Mouse (Mus musculus) kidney, postnatal 10 days (tissue): ENCODE measurements at regions not wholly inside any gene's neighbourhood (a gene's known extent, or its start where the extent isn't known, plus 50 kb on each side); places are given as distances from the start of the nearest gene placed in this dataset.

Experiments used
- DNase-seq: peaks from one replicate; pipeline ENCODE4 v3.0.0; 2021; ENCODE audit warnings: mixed read lengths

DNA sequence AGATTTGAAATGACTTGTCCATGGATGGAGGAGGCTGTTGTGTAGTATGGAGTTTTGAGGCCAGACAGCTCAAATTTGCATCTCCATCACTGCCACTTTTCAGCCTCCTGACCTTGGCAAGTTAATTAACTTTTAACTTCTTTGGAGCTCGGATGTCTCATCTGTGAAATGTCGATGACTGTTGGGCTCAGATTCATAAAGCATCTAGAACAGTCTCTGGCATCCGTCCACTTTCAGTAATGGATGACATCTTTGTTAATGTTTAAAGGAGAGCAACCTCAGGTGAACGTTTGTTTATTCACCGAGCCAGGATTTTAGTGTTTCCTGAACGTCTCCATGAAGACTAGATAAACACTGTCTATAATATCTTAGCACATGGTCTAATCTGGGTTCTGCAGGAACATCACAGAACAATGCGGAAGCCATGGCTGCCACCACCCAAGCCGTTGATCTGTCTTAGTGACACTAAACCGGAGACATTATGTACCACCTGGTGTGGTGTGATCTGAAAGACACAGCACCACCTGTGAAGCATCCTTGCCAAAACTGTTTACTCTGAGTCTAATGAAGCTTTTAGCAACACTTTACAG is 658.4 kb downstream of the Sorcs3 start:
- DNase-seq, result peak; percentile 27

DNA sequence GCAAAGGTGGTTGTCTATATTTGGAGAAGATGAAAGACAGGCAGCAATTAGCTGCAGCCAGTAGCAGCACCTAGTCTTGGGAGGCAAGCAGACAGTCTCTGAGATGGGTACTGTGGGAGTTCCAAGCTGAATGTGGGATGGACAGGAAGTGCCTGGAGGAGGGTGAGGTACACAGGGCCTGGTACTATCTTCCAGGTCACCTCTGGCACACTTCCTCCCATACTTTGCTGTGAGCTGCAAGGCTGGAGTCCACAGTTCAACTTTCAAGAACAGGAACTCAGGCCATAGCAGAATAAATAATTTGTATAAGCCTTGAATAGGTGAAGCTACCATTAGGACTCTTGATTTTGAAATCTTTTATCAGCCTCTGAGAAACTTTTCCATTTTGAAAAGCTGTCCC is 665.8 kb downstream of the Sorcs3 start:
- DNase-seq, result peak; percentile 8

DNA sequence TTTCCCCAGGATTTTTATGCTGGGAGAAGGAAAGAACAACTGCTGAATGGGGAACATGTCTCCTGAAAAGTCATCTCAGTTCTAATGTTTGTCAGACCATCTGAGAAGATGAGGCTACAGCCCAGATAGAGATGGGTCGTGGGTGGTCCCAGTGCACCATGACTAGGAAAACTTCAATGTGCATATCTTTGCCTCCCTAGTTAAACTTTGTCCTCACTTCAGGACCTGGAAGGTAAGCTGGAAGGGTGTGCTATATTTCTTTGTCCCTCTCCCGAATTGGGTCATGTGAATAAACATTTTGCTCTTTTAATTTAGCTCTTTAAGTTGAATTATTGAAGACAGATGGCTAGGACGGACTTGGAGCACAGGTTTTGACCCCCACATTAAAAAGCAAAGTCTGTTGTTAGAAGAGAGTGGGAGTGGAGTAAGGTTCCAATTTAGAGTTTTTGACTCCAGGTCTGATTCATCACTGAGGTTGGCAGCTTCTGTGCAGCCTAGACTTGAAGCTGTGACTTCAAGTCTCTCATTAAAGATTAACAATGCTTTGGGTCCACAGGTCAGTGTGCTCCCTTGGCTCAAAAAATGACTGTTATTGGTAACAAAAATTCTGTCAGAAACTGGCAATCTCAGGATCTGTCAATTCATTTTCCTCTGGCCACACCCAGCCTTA is 675.8 kb downstream of the Sorcs3 start:
- DNase-seq, result peak; percentile 9

DNA sequence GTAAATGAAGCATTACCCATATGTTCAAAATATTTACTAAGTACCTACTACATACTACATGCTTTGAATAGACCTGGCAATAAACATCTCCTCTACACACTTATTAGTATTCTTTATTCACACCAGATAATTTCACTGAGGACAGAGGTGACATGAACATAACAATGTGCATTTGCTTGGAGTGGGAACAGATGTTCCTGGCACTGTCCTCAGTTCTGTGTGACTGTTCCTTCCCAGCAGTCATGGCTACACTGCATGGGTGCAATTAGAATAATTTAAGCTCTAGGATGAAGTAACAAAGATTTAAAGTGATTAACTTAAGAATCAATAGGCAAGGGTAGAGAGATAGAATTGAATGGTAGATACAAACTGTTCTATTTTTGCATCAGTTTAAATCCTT is 702.4 kb downstream of the Sorcs3 start:
- no peak for DNase-seq

DNA sequence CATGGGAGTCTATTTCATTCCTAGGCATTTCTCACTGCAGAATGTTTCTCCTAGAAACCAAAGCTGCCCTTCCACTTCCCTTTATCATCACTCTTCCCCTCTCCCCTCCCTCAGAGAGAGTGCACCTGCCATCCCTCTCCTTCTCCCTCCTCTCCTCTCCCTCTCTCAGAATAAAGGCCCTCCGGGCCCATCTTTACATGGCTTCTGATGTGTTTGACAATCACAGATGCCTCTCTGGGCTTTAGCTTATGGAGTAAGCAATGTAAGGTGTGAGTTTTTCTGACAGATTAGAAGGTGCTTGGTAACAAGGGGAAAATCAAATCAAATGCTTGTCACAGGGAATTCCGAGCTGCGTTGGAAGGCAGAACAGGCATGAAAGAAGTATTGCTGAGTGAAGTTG is 707.2 kb downstream of the Sorcs3 start:
- no peak for DNase-seq

DNA sequence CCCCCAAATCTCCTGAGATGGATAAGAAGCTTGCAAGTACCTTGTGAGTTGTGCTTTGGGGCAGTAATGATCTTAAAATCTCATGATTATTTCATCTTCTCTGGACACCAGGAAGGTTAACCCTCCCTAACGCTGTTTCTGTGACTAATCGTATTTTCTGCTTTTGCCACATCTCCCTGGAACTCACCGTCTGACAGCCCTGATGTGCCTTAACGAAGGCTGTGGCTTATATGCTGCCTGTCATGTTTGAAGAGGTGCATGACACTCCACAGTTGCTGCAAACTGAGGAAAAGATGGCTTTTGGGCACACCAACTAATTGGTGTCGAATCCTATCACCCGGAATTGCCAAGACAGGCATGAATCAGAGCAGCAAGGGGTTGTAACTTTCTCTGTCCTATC is 713.8 kb downstream of the Sorcs3 start:
- DNase-seq, result no peak

DNA sequence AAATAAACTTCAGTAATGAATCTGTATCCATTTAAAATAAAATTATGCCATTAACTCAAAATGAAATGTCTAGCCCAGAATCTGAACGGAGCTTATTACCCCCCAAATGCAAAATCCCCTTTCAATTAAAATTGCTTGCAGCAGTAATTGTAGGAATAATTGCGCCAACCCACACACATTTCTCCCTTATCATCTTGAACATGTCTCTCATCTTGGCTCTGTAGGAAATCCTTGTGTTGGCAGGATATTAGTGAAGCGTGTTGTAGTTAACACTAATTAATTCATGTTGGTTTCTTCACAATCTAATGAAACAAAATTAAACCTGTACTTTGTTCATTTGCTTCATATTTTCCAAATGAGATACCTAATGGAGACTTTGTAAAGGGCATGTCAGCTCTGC is 741.8 kb downstream of the Sorcs3 start:
- DNase-seq, result no peak
